Mouse (Mus musculus) testis, adult 2 months (tissue): ENCODE data around the gene Dok1. TPM values are rescaled to one million over a fixed set of nuclear protein-coding genes. Genes with fewer than 3 reads are reported as not detected.

Experiments used
- H3K27ac ChIP-seq: fragments of 200-500 bp; 2 replicates; pipeline ENCODE4 v1.5.1; 2012; ENCODE audit warnings: low read depth, low read length; ENCODE audit not compliant: control insufficient read depth, insufficient read depth
- H3K27me3 ChIP-seq: fragments of 200-500 bp; 2 replicates; pipeline ENCODE4 v1.6.1; 2012; ENCODE audit warnings: mild to moderate bottlenecking, low read length, moderate library complexity; ENCODE audit not compliant: control insufficient read depth, insufficient read depth
- H3K36me3 ChIP-seq: fragments of 200-500 bp; 2 replicates; pipeline ENCODE4 v1.6.1; 2012; ENCODE audit warnings: mild to moderate bottlenecking, low read length; ENCODE audit not compliant: control insufficient read depth, insufficient read depth
- H3K4me1 ChIP-seq: fragments of 200-500 bp; 2 replicates; pipeline ENCODE4 v1.6.1; 2012; ENCODE audit warnings: low read length; ENCODE audit not compliant: control insufficient read depth, insufficient read depth
- H3K4me3 ChIP-seq: fragments of 200-500 bp; 2 replicates; pipeline ENCODE4 v1.5.1; 2012; ENCODE audit warnings: low read depth, mild to moderate bottlenecking, low read length, moderate library complexity, mixed read lengths; ENCODE audit not compliant: control insufficient read depth
- CTCF ChIP-seq: fragments of 200-500 bp; IDR thresholded peaks from 2 replicates; pipeline ENCODE4 v1.5.1; 2012; ENCODE audit warnings: low read depth, mild to moderate bottlenecking, inconsistent platforms, low read length, moderate library complexity; ENCODE audit not compliant: control insufficient read depth, insufficient read depth, insufficient replicate concordance
- POLR2A ChIP-seq: fragments of 200-500 bp; IDR thresholded peaks from 2 replicates; pipeline ENCODE4 v1.6.1; 2012; ENCODE audit warnings: low read depth, mild to moderate bottlenecking, inconsistent platforms, low read length, moderate library complexity; ENCODE audit not compliant: control insufficient read depth
- polyA plus RNA-seq: library from polyadenylated mRNA; depleted of rRNA; stranded (reverse); fragments of >200 nt; gene quantifications from 2 replicates; pipeline ENCODE4 v1.2.3, GENCODE M21; 2012

Gene Dok1
- polyA plus RNA-seq, 1 experiment, result 1.0 TPM

- Histone ChIP-seq H3K27ac (no peak overlapping the region), H3K36me3 (no peaks in the 10 kb centered on the region), H3K4me3 (no peak overlapping the region), H3K4me1 (no peaks in the 10 kb centered on the region), H3K27me3 (no peaks in the 10 kb centered on the region)
- TF ChIP-seq CTCF, result no peak
These were observed 21.5 kb downstream of the Dok1 start for GRCm38 (mm10) chr6:83011756-83012155.

GRCm38 (mm10) chr6:83011255-83011654 is 22.0 kb downstream of the Dok1 start:
- H3K4me1 ChIP-seq, result no peaks in the 10 kb centered on the region
- H3K36me3 ChIP-seq, result no peaks in the 10 kb centered on the region
- no peak overlapping the region for H3K4me3 ChIP-seq
- no peaks in the 10 kb centered on the region for H3K27me3 ChIP-seq
- no peak overlapping the region for H3K27ac ChIP-seq
- TF ChIP-seq POLR2A, result no peak
- no peak for TF ChIP-seq CTCF

- Histone ChIP-seq H3K4me1 (no peaks in the 10 kb centered on the region), H3K36me3 (no peaks in the 10 kb centered on the region)
- TF ChIP-seq CTCF (no peak), POLR2A (no peak)
These were observed 23.3 kb downstream of the Dok1 start for GRCm38 (mm10) chr6:83010010-83010409.

GRCm38 (mm10) chr6:83008659-83009058 is 24.6 kb downstream of the Dok1 start:
- no peaks in the 10 kb centered on the region for H3K27me3 ChIP-seq
- no peak for TF ChIP-seq CTCF
- TF ChIP-seq POLR2A, result no peak

More at GRCm38 (mm10) chr6:83010010-83010409, 23.3 kb downstream of the Dok1 start:
- Histone ChIP-seq H3K4me3 (no peak overlapping the region), H3K27me3 (no peaks in the 10 kb centered on the region), H3K27ac (no peak overlapping the region)

GRCm38 (mm10) chr6:83006114-83006513 is 27.2 kb downstream of the Dok1 start:
- H3K27me3 ChIP-seq, result no peaks in the 10 kb centered on the region
- H3K4me1 ChIP-seq, result no peaks in the 10 kb centered on the region
- no peak overlapping the region for H3K27ac ChIP-seq
- H3K36me3 ChIP-seq, result no peaks in the 10 kb centered on the region
- TF ChIP-seq POLR2A (no peak), CTCF (no peak)
- no peak overlapping the region for H3K4me3 ChIP-seq

More at GRCm38 (mm10) chr6:83008659-83009058, 24.6 kb downstream of the Dok1 start:
- Histone ChIP-seq H3K4me3 (no peak overlapping the region), H3K36me3 (no peaks in the 10 kb centered on the region), H3K4me1 (no peaks in the 10 kb centered on the region), H3K27ac (no peak overlapping the region)

- Histone ChIP-seq H3K36me3 (no peaks in the 10 kb centered on the region), H3K27me3 (no peaks in the 10 kb centered on the region), H3K27ac (no peak overlapping the region), H3K4me3 (no peak overlapping the region), H3K4me1 (no peaks in the 10 kb centered on the region)
- no peak for TF ChIP-seq CTCF
- no peak for TF ChIP-seq POLR2A
These were observed 27.7 kb downstream of the Dok1 start for GRCm38 (mm10) chr6:83005444-83006011.

- Histone ChIP-seq H3K27me3 (no peaks in the 10 kb centered on the region), H3K4me1 (no peaks in the 10 kb centered on the region), H3K36me3 (no peaks in the 10 kb centered on the region), H3K4me3 (no peak overlapping the region), H3K27ac (no peak overlapping the region)
- TF ChIP-seq POLR2A (no peak), CTCF (no peak)
These were observed 28.4 kb downstream of the Dok1 start for GRCm38 (mm10) chr6:83004872-83005271.

- H3K36me3 ChIP-seq, result no peaks in the 10 kb centered on the region
- no peak overlapping the region for H3K4me3 ChIP-seq
- no peak overlapping the region for H3K27ac ChIP-seq
- TF ChIP-seq POLR2A (no peak), CTCF (no peak)
- H3K4me1 ChIP-seq, result no peaks in the 10 kb centered on the region
- H3K27me3 ChIP-seq, result no peaks in the 10 kb centered on the region
These were observed 29.0 kb downstream of the Dok1 start for GRCm38 (mm10) chr6:83004309-83004708.
